Mouse (Mus musculus) intestine, embryonic 16.5 days (tissue): ENCODE data around the gene Fhit. TPM values are rescaled to one million over a fixed set of nuclear protein-coding genes. Genes with fewer than 3 reads are reported as not detected.
"Not testable (repeated sequence)": the region's sequence is repeated elsewhere in the genome, so short reads cannot be mapped to it uniquely, and the experiment has no call there.

Experiments
- ATAC-seq: fragments of 200-750 bp; cut with Nextera tagmentation; 2 replicates; pipeline ENCODE4 v1.8.0; 2017; ENCODE audit warnings: moderate TSS enrichment, moderate library complexity
- H3K27ac ChIP-seq: fragments of 300-500 bp; sonication (generic); 2 replicates; pipeline ENCODE4 v1.5.1; 2014; ENCODE audit warnings: mild to moderate bottlenecking, low read length
- H3K27me3 ChIP-seq: fragments of 300-500 bp; sonication (generic); replicated peaks from 2 replicates; pipeline ENCODE4 v1.6.1; 2014; ENCODE audit warnings: low read length, control low read depth, mixed read lengths; ENCODE audit not compliant: control insufficient read depth, insufficient read depth
- H3K36me3 ChIP-seq: fragments of 300-500 bp; sonication (generic); 2 replicates; pipeline ENCODE4 v1.6.1; 2014; ENCODE audit warnings: low read length, control low read depth; ENCODE audit not compliant: control insufficient read depth, insufficient read depth
- H3K4me1 ChIP-seq: fragments of 300-500 bp; sonication (generic); 2 replicates; pipeline ENCODE4 v1.6.1; 2014; ENCODE audit warnings: low read length, control low read depth, mixed read lengths; ENCODE audit not compliant: control insufficient read depth, insufficient read depth
- H3K4me2 ChIP-seq: fragments of 300-500 bp; sonication (generic); 2 replicates; pipeline ENCODE4 v1.6.1; 2014; ENCODE audit warnings: low read depth, low read length, control low read depth
- H3K4me3 ChIP-seq: fragments of 300-500 bp; sonication (generic); 2 replicates; pipeline ENCODE4 v1.5.1; 2014; ENCODE audit warnings: mild to moderate bottlenecking, low read length
- H3K9ac ChIP-seq: fragments of 300-500 bp; sonication (generic); 2 replicates; pipeline ENCODE4 v1.6.1; 2014; ENCODE audit warnings: low read depth, low read length
- H3K9me3 ChIP-seq: fragments of 300-500 bp; sonication (generic); 2 replicates; pipeline ENCODE4 v1.6.1; 2016; ENCODE audit warnings: low read length, control low read depth; ENCODE audit not compliant: control insufficient read depth
- WGBS: fragments of 180-500 bp; shearing (Covaris S2); extraction: QIAGEN DNeasy Blood & Tissue Kit; methylation state at CpG from one replicate; pipeline ENCODE4 v1.1.7; 2014; 5-methylcytosine and 5-hydroxymethylcytosine counted together
- polyA plus RNA-seq: library from polyadenylated mRNA; unstranded; fragments of >200 nt; fragmentation: Nextera tagmentation; extraction: Ambion mirVana; gene quantifications from 2 replicates; pipeline ENCODE4 v1.2.1, GENCODE M21; 2015

The Fhit gene
- polyA plus RNA-seq, 1 experiment from 2014 or later: 14.7 TPM

DNA sequence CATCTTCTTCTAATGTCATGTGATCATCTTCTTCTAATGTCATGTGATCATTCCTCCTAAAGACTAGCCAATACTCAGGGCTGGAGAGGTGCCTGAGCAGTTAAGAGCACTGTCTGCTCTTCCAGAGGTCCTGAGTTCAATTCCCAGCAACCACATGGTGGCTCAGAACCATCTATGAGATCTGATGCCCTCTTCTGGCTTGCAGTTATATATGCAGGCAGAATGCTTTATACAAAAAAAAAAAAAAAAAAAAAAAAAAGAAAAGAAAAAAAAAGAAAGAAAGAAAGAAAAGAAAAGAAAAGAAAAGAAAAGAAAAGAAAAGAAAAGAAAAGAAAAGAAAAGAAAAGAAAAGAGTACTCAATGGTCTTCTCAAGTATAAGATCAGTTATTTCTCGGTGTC is 407.0 kb downstream of the Fhit start:
- not testable (repeated sequence) for ATAC-seq, H3K4me3 ChIP-seq, H3K27me3 ChIP-seq, H3K27ac ChIP-seq, H3K9me3 ChIP-seq, H3K36me3 ChIP-seq, H3K4me2 ChIP-seq, H3K4me1 ChIP-seq, H3K9ac ChIP-seq
- 100% methylated on average over 1 of the region's 1 CpGs for WGBS

DNA sequence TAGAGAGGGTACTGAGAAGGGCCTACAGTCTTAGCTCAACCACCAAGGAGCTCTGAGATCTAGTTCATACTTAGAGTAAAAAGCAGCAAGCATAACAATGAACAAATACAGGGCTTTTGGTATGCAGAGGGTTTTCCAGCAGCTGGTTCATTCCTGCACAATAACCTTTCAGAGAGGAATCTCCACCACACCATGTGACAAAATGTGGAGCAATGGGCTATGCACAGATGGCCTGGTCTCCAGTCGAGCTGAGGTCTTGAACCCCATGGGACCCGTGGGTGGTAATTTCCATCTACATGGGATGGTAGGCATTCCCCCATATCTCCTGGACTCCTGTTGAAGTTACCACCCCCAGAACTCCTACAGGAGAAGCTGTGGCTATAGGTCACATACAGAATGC is 423.8 kb downstream of the Fhit start:
- ATAC-seq: no peak
- H3K36me3 ChIP-seq: no peaks in the 10 kb centered on the region
- WGBS: 68% methylated on average over 2 of the region's 2 CpGs
- no peak overlapping the region for H3K9ac ChIP-seq
- no peak overlapping the region for H3K4me3 ChIP-seq
- H3K4me1 ChIP-seq: no peaks in the 10 kb centered on the region
- H3K27me3 ChIP-seq: no peaks in the 10 kb centered on the region
- no peak overlapping the region for H3K4me2 ChIP-seq
- no peak overlapping the region for H3K27ac ChIP-seq
- no peaks in the 10 kb centered on the region for H3K9me3 ChIP-seq

DNA sequence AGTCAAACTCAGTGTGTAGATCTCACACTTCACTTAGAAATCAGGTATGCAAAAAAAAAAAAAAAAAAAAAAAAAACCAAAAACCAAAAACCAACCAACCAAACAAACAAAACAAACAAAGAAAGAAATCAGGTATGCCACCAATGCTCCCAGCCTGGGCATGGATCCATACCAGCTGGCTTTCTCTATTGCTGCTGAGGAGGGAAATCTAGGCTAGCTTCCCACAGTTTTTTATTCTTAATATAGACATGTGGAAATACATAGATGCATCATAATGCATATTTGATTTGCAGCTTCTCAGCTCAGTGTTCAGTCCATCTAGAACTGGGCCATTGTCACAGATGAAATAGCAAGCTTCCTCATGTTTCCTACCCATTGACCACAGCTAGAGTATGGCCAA is 439.3 kb downstream of the Fhit start:
- Histone ChIP-seq H3K9me3 (no peaks in the 10 kb centered on the region), H3K4me1 (no peaks in the 10 kb centered on the region), H3K27me3 (no peaks in the 10 kb centered on the region), H3K36me3 (no peaks in the 10 kb centered on the region), H3K4me3 (no peak overlapping the region), H3K4me2 (no peak overlapping the region), H3K27ac (no peak overlapping the region), H3K9ac (no peak overlapping the region)
- no peak for ATAC-seq

DNA sequence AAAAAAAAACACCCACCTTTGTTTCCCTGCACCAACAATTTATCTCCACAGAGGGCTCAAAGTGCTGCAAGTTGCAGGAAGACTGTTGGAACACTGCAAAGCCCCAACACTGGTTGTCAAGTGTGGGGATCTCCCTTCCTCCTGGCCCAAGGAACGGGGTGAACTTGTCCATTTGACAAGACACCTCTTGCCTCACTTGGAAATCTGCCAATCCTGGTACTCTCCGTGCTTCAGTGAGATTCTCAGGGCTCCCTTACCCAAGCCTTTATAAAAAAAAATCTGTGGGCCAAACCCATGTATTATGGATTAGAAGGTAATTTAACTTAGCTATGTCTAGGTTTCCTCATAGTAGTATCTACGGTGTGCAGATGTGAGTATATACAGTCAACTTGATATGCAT is 448.9 kb downstream of the Fhit start:
- H3K36me3 ChIP-seq: no peaks in the 10 kb centered on the region
- no peak overlapping the region for H3K4me3 ChIP-seq
- ATAC-seq: no peak
- no peak overlapping the region for H3K9ac ChIP-seq
- no peaks in the 10 kb centered on the region for H3K27me3 ChIP-seq
- no peaks in the 10 kb centered on the region for H3K4me1 ChIP-seq
- no peak overlapping the region for H3K27ac ChIP-seq
- H3K9me3 ChIP-seq: no peaks in the 10 kb centered on the region
- H3K4me2 ChIP-seq: no peak overlapping the region
- WGBS: 59% methylated on average over 3 of the region's 3 CpGs

DNA sequence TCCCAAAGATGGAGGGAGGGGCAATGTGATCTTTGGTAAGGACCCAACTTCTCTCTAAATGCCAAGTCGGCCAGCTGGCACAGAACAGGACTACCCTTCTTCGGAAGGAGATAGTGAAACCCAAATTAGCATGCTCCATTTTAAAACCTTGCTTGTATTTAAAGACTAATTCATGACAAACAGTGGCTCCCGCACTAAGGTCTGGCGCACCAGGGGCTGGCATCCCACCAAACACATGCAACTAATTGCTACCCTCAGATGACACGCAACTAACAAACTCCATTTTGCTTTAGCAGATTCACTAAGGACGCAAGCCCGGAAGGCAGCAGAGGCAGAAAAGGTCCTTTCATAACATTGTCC is 449.3 kb downstream of the Fhit start:
- no peak overlapping the region for H3K4me3 ChIP-seq
- H3K36me3 ChIP-seq: no peaks in the 10 kb centered on the region
- no peak overlapping the region for H3K9ac ChIP-seq
- H3K4me2 ChIP-seq: no peak overlapping the region
- no peak for ATAC-seq
- WGBS: 85% methylated on average over 7 of the region's 7 CpGs
- H3K4me1 ChIP-seq: no peaks in the 10 kb centered on the region
- H3K27me3 ChIP-seq: no peaks in the 10 kb centered on the region
- H3K9me3 ChIP-seq: no peaks in the 10 kb centered on the region
- H3K27ac ChIP-seq: no peak overlapping the region

DNA sequence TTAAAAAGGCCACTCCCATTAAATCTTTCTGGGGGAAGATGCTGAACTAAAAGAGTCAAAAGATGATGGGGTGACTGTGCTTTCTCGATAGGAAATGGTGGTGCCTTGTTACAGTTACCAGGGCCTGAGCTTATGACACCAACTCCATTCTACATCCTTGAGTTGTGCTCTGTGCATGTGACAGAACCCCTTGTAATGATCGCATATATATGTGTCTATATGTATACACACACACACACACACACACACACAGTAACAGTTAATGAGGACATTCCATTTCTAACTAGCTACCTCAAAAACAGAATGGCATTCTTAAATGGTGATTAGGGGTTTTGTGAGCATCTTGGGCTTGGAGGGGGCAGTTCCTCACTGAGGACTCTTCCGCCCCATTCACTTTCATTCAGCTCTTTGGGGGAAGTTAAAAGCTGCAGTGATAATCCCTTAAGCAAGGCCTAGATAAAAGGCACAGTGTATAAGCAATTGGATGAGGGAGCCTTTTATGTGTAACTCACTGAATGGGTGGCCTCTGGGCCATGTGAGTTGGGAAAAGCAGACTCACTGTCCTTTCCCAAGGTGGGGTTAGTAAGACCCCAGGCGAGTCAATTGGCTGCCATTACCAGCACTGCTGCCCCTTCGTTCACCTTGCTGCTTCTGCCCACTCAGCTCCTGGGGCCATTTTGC is 449.9 kb downstream of the Fhit start:
- H3K27me3 ChIP-seq: no peaks in the 10 kb centered on the region
- WGBS: 94% methylated on average over 5 of the region's 5 CpGs
- H3K4me3 ChIP-seq: no peak overlapping the region
- H3K9me3 ChIP-seq: no peaks in the 10 kb centered on the region
- H3K9ac ChIP-seq: no peak overlapping the region
- no peak overlapping the region for H3K27ac ChIP-seq
- no peak overlapping the region for H3K4me2 ChIP-seq
- no peaks in the 10 kb centered on the region for H3K36me3 ChIP-seq
- H3K4me1 ChIP-seq: no peaks in the 10 kb centered on the region
- ATAC-seq: no peak

DNA sequence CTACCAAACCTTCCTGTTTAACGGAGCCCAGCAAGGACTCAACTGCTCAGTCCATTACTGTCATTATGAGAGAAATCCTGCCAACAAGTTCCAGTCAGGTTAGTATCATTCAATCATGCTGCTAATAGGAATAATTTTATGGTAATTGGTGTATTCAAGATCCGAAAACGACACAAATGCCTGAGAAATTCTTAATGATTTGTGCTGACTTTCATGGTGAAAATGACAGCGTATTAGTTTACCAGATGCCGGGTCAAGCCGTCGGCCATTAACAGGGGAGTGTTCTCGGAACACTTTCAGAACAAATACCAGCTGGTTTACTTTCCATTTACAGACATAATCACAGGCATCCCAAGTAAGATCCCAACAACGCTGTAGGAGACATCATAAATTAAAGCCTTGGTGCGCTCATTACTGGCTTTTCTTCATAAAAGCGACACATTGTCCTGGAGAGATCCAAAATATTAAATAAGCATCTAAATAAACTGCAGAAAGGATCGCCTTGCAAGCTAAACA is 451.0 kb downstream of the Fhit start:
- 66% methylated on average over 12 of the region's 12 CpGs for WGBS
- no peak overlapping the region for H3K4me3 ChIP-seq

DNA sequence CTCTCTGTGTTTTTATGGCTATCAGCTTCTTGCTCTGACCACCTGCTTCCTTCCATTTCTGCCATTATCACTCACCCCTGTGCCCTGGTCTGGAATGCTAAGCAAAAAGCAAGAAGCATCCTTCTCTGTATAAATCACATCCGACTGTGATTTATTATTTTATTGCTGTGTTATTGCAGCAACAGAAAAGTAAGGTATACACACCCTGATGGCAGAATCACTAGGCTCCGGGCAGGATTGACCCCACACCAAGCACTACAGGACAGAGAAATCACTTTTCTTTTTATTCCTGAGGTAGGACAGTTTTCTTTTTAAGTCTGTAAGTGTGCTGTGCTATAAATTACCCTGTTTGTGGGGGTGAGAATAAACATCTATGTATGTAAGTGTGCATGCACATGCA is 460.1 kb downstream of the Fhit start:
- no peaks in the 10 kb centered on the region for H3K9me3 ChIP-seq
- 14% methylated on average over 2 of the region's 2 CpGs for WGBS
- no peak overlapping the region for H3K27ac ChIP-seq
- no peak overlapping the region for H3K9ac ChIP-seq
- H3K4me3 ChIP-seq: no peak overlapping the region
- no peaks in the 10 kb centered on the region for H3K27me3 ChIP-seq
- peak; percentile 66; the same call in 1 of the 2 replicates for ATAC-seq
- no peaks in the 10 kb centered on the region for H3K36me3 ChIP-seq
- H3K4me2 ChIP-seq: no peak overlapping the region
- H3K4me1 ChIP-seq: 0 out of 2 replicates have a peak, but pooled peaks cover 3% of the 10 kb centered on the region

More for the DNA sequence above, 451.0 kb downstream of the Fhit start:
- H3K9me3 ChIP-seq: no peaks in the 10 kb centered on the region
- no peak for ATAC-seq
- no peaks in the 10 kb centered on the region for H3K4me1 ChIP-seq
- H3K27me3 ChIP-seq: no peaks in the 10 kb centered on the region
- H3K4me2 ChIP-seq: no peak overlapping the region
- H3K9ac ChIP-seq: no peak overlapping the region
- H3K36me3 ChIP-seq: no peaks in the 10 kb centered on the region
- H3K27ac ChIP-seq: no peak overlapping the region

DNA sequence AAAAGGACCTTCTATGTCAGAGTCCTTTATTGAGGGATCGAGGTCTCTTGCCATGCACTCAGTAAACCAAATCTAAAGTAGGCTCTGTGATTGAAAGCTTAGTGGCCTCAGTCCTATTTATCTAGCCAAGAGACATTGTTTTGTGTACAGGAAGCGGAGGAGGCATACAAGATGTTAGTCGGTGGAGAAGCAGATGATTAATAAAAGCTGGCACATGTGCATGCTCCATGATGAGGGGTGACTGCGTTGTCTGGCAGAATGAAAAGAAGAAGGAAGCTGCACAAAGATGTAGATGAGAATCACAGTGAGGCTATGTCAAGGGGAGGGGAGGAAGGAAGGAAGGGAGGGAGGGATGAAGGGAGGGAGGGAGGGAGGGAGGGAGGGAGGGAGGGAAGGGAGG is 481.8 kb downstream of the Fhit start:
- Histone ChIP-seq H3K4me2 (no peak overlapping the region), H3K9me3 (no peaks in the 10 kb centered on the region), H3K9ac (no peak overlapping the region), H3K4me3 (no peak overlapping the region), H3K27ac (no peak overlapping the region), H3K27me3 (no peaks in the 10 kb centered on the region), H3K4me1 (no peaks in the 10 kb centered on the region), H3K36me3 (no peaks in the 10 kb centered on the region)
- WGBS: 60% methylated on average over 4 of the region's 4 CpGs
- ATAC-seq: no peak

DNA sequence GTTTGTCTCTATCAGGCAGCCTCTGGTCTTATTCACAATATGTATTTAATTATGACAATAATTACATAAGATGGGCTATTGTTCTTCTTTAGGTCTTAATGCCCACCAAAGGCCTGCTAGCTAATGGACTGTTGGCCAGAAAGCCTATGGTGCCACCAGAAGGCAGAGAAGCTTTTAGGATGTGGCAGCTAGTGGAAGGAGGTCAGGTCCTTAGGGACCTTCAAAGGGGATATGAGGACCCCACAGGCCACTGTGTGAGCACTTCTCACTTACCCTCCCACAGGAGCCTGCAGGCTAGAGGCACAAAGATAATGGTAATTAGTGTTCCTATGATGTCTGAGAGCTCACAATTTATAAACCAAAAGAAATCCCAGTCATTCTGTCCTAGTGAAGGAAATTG is 482.2 kb downstream of the Fhit start:
- no peak overlapping the region for H3K4me3 ChIP-seq
- no peak overlapping the region for H3K27ac ChIP-seq
- H3K27me3 ChIP-seq: no peaks in the 10 kb centered on the region
- H3K4me2 ChIP-seq: no peak overlapping the region
- ATAC-seq: no peak
- no peaks in the 10 kb centered on the region for H3K36me3 ChIP-seq
- H3K4me1 ChIP-seq: no peaks in the 10 kb centered on the region
- H3K9ac ChIP-seq: no peak overlapping the region
- H3K9me3 ChIP-seq: no peaks in the 10 kb centered on the region
